18 mouse cellular contexts compared by ENCODE assay signal in genomic region chr7:139900896-139901295, GRCm38 (mm10). TPM values are rescaled to one million over a fixed set of nuclear protein-coding genes. Genes with fewer than 3 reads are reported as not detected.
"Had no signal": no experiment of that assay in that cellular context is flagged by ENCODE, and none has a peak within 500 bp of the region (broad histone marks: within the 10 kb centered on the region; RNA-seq: fewer than 3 reads in every experiment).

No protein-coding gene starts in this region.

- H3K9me3 ChIP-seq: kidney, embryonic 15.5 days; liver, embryonic 12.5 days; megakaryocyte, embryonic 14.5 days; midbrain, embryonic 12.5 days had no signal

- H3K27ac ChIP-seq: kidney, embryonic 15.5 days; liver, embryonic 12.5 days; macrophage; midbrain, embryonic 12.5 days; stomach, postnatal 0 days had no signal

- H3K4me1 ChIP-seq: midbrain, embryonic 12.5 days had no signal

- H3K36me3 ChIP-seq: kidney, embryonic 15.5 days; liver, embryonic 12.5 days; midbrain, embryonic 12.5 days had no signal

- ATAC-seq: liver, embryonic 12.5 days had no signal

- DNase-seq: kidney, postnatal 25 days; layer of hippocampus, adult 9-11 months; left cerebral cortex, postnatal 4 days; lung, embryonic 14.5 days; lung, postnatal 10 days; right cerebral cortex, postnatal 25 days; thymus, adult 18-20 months; thymus, postnatal 14 days had no signal

- H3K4me3 ChIP-seq: kidney, embryonic 15.5 days; liver, embryonic 12.5 days; megakaryocyte, embryonic 14.5 days; midbrain, embryonic 12.5 days had no signal

- H3K4me2 ChIP-seq: kidney, embryonic 15.5 days; liver, embryonic 12.5 days; lung, embryonic 14.5 days; midbrain, embryonic 12.5 days had no signal

- H3K9ac ChIP-seq: kidney, embryonic 15.5 days; liver, embryonic 12.5 days; lung, embryonic 14.5 days; midbrain, embryonic 12.5 days had no signal

RNA-seq across cellular contexts. Expression of gene Kndc1, which starts 6.4 kb away (rescaled TPM):
- polyA plus RNA-seq: liver, embryonic 16.5 days; macrophage had no signal

RNA-seq across cellular contexts. Expression of gene Utf1, which starts 42.7 kb away (rescaled TPM):
- total RNA-seq: left cerebral cortex, postnatal 10 days; left cerebral cortex, postnatal 4 days; midbrain, postnatal 0 days had no signal
- polyA plus RNA-seq: kidney, embryonic 15.5 days; liver, embryonic 12.5 days; liver, embryonic 16.5 days; macrophage; midbrain, embryonic 12.5 days; midbrain, postnatal 0 days; neural tube, embryonic 14.5 days; stomach, postnatal 0 days had no signal
